Comparison of ENCODE assay signal across 10 mouse cellular contexts in genomic region chr17:83128843-83129544, GRCm38 (mm10).
A peak's percentile ranks its signal among the peaks of the same experiment; 100 is the strongest.
DNase-seq lines count a peak whose midpoint lies in the region; ATAC-seq and TF ChIP-seq lines count a peak whose summit lies in the region.
"Had no signal": no experiment of that assay in that cellular context is flagged by ENCODE, and none has a peak within 500 bp of the region (broad histone marks: within the 10 kb centered on the region; RNA-seq: fewer than 3 reads in every experiment).

No protein-coding gene starts in this region.

- TF ChIP-seq CTCF in layer of hippocampus, adult 2 months (conservative IDR thresholded peaks at IDR 0.05), result no peak

- no peaks in the 10 kb centered on the region for H3K9me3 ChIP-seq in embryonic facial prominence, embryonic 13.5 days
- no peaks in the 10 kb centered on the region for H3K9me3 ChIP-seq in neural tube, embryonic 15.5 days (replicated peaks)

- 31% methylated on average over 14 of the region's 14 CpGs for WGBS in embryonic facial prominence, embryonic 13.5 days
- 48% methylated on average over 14 of the region's 14 CpGs for WGBS in neural tube, embryonic 15.5 days

- H3K4me1 ChIP-seq in embryonic facial prominence, embryonic 13.5 days, result peaks cover 62% of the 10 kb centered on the region
- H3K4me1 ChIP-seq in neural tube, embryonic 15.5 days, result peaks cover 22% of the 10 kb centered on the region

- peak; percentile 21 to 55 for DNase-seq in kidney, postnatal 25 days
- no peak for DNase-seq in kidney, adult 18-20 months
- peak; percentile 70 to 75 for DNase-seq in layer of hippocampus, adult 2 months (ENCODE audit: low spot score in 2 of 2)
- no peak for DNase-seq in thymus, postnatal 25 days
- no peak for DNase-seq in adrenal gland, postnatal 36 days

- ATAC-seq in embryonic facial prominence, embryonic 13.5 days (ENCODE audit: insufficient number of reproducible peaks, insufficient read depth, low FRiP score, low TSS enrichment, low read depth), result peak; percentile 88
- peak; percentile 78; the same call in 1 of the 2 replicates for ATAC-seq in neural tube, embryonic 15.5 days (ENCODE audit: low FRiP score)
- ATAC-seq in megakaryocyte, adult 5-6 weeks (ENCODE audit: poor library complexity, severe bottlenecking), result no peak

- no peak overlapping the region for H3K4me3 ChIP-seq in embryonic facial prominence, embryonic 13.5 days
- H3K4me3 ChIP-seq in layer of hippocampus, adult 2 months, result peak overlapping the region; percentile 22; the same call in 1 of the 2 replicates
- H3K4me3 ChIP-seq in neural tube, embryonic 15.5 days (replicated peaks), result no peak overlapping the region
- H3K4me3 ChIP-seq: erythroblast, embryonic 14.5 days had no signal

- H3K4me2 ChIP-seq in embryonic facial prominence, embryonic 13.5 days, result peak overlapping the region; percentile 37
- H3K4me2 ChIP-seq in neural tube, embryonic 15.5 days, result peak overlapping the region; percentile 20

- no peak overlapping the region for H3K9ac ChIP-seq in embryonic facial prominence, embryonic 13.5 days
- H3K9ac ChIP-seq in neural tube, embryonic 15.5 days (replicated peaks), result no peak overlapping the region
- H3K9ac ChIP-seq: liver, embryonic 14.5 days had no signal

- no peaks in the 10 kb centered on the region for H3K36me3 ChIP-seq in embryonic facial prominence, embryonic 13.5 days
- H3K36me3 ChIP-seq in neural tube, embryonic 15.5 days, result no peaks in the 10 kb centered on the region

- peaks cover 92% of the 10 kb centered on the region for H3K27me3 ChIP-seq in embryonic facial prominence, embryonic 13.5 days
- no peaks in the 10 kb centered on the region for H3K27me3 ChIP-seq in neural tube, embryonic 15.5 days (replicated peaks)

- H3K27ac ChIP-seq in embryonic facial prominence, embryonic 13.5 days, result no peak overlapping the region; the same call in 1 of the 2 replicates
- H3K27ac ChIP-seq in layer of hippocampus, adult 2 months, result peak overlapping the region; percentile 55
- H3K27ac ChIP-seq in neural tube, embryonic 15.5 days (replicated peaks), result peak overlapping the region; percentile 41
- H3K27ac ChIP-seq: liver, embryonic 14.5 days had no signal

Comparison
In these comparisons a context has a peak if more than half of its experiments do, and no peak if none do; other contexts are left out.
1. DNase-seq: peak in kidney, postnatal 25 days (2 of 2) and layer of hippocampus, adult 2 months (2 of 2); none in kidney, adult 18-20 months (single experiment), thymus, postnatal 25 days (single experiment) and adrenal gland, postnatal 36 days (0 of 2).